Mouse (Mus musculus): ENCODE measurements around the gene Hap1.
"Not testable (repeated sequence)": the region's sequence is repeated elsewhere in the genome, so short reads cannot be mapped to it uniquely, and the experiment has no call there.

The Hap1 gene

GRCm38 (mm10) chr11:100318529-100319451 is 37.1 kb downstream of the Hap1 start:
- DNase-seq (ENCODE audit: low spot score): no peak

GRCm38 (mm10) chr11:100317826-100318380 is 38.0 kb downstream of the Hap1 start:
- no peak for DNase-seq (ENCODE audit: low spot score)

GRCm38 (mm10) chr11:100315439-100315838 is 40.5 kb downstream of the Hap1 start:
- DNase-seq (ENCODE audit: low spot score): no peak

GRCm38 (mm10) chr11:100313424-100313823 is 42.5 kb downstream of the Hap1 start:
- no peak for DNase-seq (ENCODE audit: low spot score)

- DNase-seq (ENCODE audit: low spot score): peak; percentile 82
Measured at GRCm38 (mm10) chr11:100312096-100312679, 43.7 kb downstream of the Hap1 start.

- no peak for DNase-seq (ENCODE audit: low spot score)
Measured at GRCm38 (mm10) chr11:100311656-100312055, 44.3 kb downstream of the Hap1 start.

GRCm38 (mm10) chr11:100308672-100309071 is 47.3 kb downstream of the Hap1 start:
- DNase-seq (ENCODE audit: low spot score): not testable (repeated sequence)

GRCm38 (mm10) chr11:100307900-100308299 is 48.0 kb downstream of the Hap1 start:
- no peak for DNase-seq (ENCODE audit: low spot score)

- no peak for DNase-seq (ENCODE audit: low spot score)
Measured at GRCm38 (mm10) chr11:100301292-100301691, 54.6 kb downstream of the Hap1 start.

GRCm38 (mm10) chr11:100300293-100300692 is 55.6 kb downstream of the Hap1 start:
- peak; percentile 50 for DNase-seq (ENCODE audit: low spot score)

- peak; percentile 77 for DNase-seq (ENCODE audit: low spot score)
Measured at GRCm38 (mm10) chr11:100298274-100299036, 57.5 kb downstream of the Hap1 start.

GRCm38 (mm10) chr11:100297801-100298200 is 58.1 kb downstream of the Hap1 start:
- DNase-seq (ENCODE audit: low spot score): no peak

Data from lung, postnatal 25 days (tissue).